Mouse (Mus musculus): ENCODE measurements around the gene Bmp6.

DNA sequence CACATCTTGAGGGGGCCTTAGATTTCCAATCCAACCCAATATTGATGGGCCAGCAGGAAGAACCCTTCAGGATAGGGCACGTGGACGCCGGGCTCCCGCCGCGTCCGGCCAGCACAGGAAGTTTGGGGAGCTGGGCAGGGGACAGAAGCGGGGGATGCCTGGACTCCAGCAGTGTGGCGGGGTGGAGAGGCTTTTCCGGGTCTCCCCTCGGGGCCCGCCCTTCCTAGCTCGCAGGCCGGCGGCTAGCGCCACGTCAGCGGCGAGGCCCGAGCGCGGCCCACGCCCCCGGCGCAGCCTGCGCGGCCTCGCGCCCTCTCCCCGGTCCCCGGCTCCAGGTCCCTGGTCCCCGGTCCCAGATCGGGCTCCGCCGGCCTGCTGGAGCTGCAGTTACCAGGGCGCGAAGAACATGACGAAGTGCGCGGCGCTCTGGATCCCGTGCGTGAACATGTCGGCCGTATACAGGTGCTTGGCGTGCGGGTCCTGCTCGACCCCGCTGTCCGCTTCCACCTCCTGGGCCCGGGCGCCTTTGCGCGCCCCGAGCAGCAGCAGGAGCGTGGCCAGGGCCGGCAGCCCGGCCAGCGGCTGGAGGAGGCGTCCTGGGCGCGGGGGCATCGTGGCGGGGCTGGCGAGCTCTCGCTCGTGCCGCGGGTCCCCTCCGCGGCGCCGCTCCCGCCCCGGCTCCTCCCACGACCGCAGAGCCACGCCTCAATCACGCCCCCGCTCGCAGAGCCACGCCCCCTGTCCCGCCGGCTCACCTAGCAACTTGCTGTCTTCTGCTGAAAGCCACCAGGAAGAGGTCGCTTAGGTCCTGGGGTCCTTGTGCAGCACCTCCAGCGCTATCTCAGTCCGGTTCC is 183.1 kb downstream of the Bmp6 start:
- no peak for TF ChIP-seq CTCF (IDR thresholded peaks at IDR 0.05; ENCODE audit: control insufficient read depth, insufficient read depth, low read length)
- TF ChIP-seq POLR2A (IDR thresholded peaks at IDR 0.05; ENCODE audit: borderline replicate concordance, control insufficient read depth, low read depth, low read length): peak; percentile 41; the same call in 1 of the 2 replicates
